Mouse (Mus musculus): ENCODE results near the gene Stil. TPM values are rescaled to one million over a fixed set of nuclear protein-coding genes. Genes with fewer than 3 reads are reported as not detected.
"Not testable (repeated sequence)": the region's sequence is repeated elsewhere in the genome, so short reads cannot be mapped to it uniquely, and the experiment has no call there.

The Stil gene
- 14.2 and 18.1 TPM in 2 replicates for polyA plus RNA-seq (2015; fragmentation: Nextera tagmentation; extraction: Ambion mirVana)

DNA sequence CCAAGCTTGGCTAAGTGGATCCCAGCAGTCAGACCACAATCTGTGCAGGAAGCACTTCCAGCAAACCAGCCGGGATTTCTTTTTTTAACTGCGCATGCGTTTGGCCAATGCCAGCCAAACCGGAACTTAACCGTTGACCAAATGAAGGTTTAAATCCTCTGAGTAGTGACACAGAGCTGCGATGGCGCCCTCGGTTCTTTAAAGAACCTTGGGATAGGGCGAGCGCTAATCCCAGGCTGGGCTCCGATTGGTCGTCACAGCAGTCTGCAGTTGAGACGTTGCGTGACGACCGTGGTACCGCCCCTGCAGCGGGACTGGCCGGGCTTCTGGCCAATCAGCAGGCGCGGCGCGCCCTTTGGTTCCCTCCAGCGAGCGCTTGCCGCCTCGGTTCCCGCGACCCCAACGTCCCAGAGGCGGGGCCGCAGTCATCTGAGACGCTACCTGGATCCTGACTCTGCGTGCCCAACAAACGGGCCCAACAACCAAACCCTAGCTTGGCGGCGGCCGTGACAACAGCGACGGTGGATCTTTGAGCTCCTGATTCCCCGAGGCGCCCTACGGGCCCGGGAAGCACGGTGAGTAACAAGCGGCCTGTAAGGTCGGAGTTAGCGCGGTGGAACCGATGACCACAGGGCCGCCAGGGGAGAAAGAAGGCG lies at the start of gene Stil:
Gene Stil, plus strand, starts transcription at position 387 of the 656 bp plus-strand sequence.
- Histone ChIP-seq H3K27ac (ENCODE audit: low read length) (peak within 1 kb of the TSS; percentile 92), H3K9ac (ENCODE audit: low read length) (peak within 1 kb of the TSS; percentile 71), H3K4me3 (ENCODE audit: low read length) (peak within 1 kb of the TSS; percentile 62), H3K4me1 (replicated peaks; ENCODE audit: control insufficient read depth, insufficient read depth, low read length) (peaks cover 15% of the 10 kb centered on the region), H3K36me3 (ENCODE audit: control insufficient read depth, insufficient read depth, low read length) (peaks cover 11% of the 10 kb centered on the region; the same call in 1 of the 2 replicates), H3K4me2 (ENCODE audit: low read depth, low read length) (peak within 1 kb of the TSS; percentile 75), H3K9me3 (ENCODE audit: control insufficient read depth, low read length) (no peaks in the 10 kb centered on the region), H3K27me3 (ENCODE audit: control insufficient read depth, insufficient read depth, low read depth, low read length) (no peaks in the 10 kb centered on the region)
- under 1% methylated on average over 39 of the region's 52 CpGs for WGBS
- peak; percentile 100 for ATAC-seq (ENCODE audit: low read depth)

DNA sequence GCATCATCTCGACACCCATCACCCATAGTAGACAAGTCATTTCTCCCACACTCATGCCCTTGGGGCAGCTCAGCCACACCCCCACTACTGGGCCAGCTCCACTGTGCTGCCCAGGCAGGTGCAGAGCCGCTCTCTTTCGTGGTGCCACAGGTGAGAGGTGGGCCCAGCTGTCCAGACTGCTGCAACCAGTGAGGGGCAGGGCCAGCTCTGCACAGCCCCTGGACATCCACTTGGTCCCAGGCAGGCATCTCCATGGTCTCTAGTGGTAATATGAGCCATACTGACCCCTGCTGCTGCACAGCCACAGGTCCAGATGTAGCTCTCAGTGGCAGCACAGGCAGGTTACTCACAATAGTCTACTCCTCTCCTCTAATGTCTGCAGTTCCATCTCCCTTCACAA lies 46.8 kb upstream of the Stil start:
- Histone ChIP-seq H3K36me3 (ENCODE audit: control insufficient read depth, insufficient read depth, low read length) (no peaks in the 10 kb centered on the region), H3K4me2 (ENCODE audit: low read depth, low read length) (no peak overlapping the region), H3K4me1 (replicated peaks; ENCODE audit: control insufficient read depth, insufficient read depth, low read length) (no peaks in the 10 kb centered on the region), H3K9me3 (ENCODE audit: control insufficient read depth, low read length) (no peaks in the 10 kb centered on the region), H3K27ac (ENCODE audit: low read length) (no peak overlapping the region), H3K9ac (ENCODE audit: low read length) (no peak overlapping the region), H3K4me3 (ENCODE audit: low read length) (no peak overlapping the region), H3K27me3 (ENCODE audit: control insufficient read depth, insufficient read depth, low read depth, low read length) (no peaks in the 10 kb centered on the region)
- no peak for ATAC-seq (ENCODE audit: low read depth)
- 68% methylated on average over 3 of the region's 3 CpGs for WGBS

DNA sequence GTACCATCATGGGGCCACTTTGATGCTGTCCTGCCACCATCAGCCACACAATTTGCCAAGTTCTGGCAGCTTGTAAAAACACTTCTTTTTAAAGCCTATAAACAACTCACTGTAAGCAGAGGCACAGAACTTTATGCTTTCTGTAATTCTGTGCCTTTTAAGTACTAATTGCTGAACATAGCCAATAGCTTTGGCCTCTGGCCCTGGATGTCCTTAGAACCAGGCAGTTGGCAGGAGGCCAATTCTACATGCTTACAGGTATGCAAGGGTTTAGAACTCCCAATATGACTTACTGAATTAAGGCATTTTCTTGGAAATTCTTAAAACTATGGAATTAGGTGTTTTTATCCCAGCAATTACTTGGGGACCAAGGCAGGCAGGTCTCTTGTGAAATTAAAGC lies 42.6 kb upstream of the Stil start:
- Histone ChIP-seq H3K27ac (ENCODE audit: low read length) (no peak overlapping the region), H3K36me3 (ENCODE audit: control insufficient read depth, insufficient read depth, low read length) (peaks cover 8% of the 10 kb centered on the region; the same call in 1 of the 2 replicates), H3K4me2 (ENCODE audit: low read depth, low read length) (no peak overlapping the region), H3K4me3 (ENCODE audit: low read length) (no peak overlapping the region), H3K4me1 (replicated peaks; ENCODE audit: control insufficient read depth, insufficient read depth, low read length) (no peaks in the 10 kb centered on the region), H3K9ac (ENCODE audit: low read length) (no peak overlapping the region), H3K9me3 (ENCODE audit: control insufficient read depth, low read length) (no peaks in the 10 kb centered on the region), H3K27me3 (ENCODE audit: control insufficient read depth, insufficient read depth, low read depth, low read length) (no peaks in the 10 kb centered on the region)
- no peak for ATAC-seq (ENCODE audit: low read depth)

DNA sequence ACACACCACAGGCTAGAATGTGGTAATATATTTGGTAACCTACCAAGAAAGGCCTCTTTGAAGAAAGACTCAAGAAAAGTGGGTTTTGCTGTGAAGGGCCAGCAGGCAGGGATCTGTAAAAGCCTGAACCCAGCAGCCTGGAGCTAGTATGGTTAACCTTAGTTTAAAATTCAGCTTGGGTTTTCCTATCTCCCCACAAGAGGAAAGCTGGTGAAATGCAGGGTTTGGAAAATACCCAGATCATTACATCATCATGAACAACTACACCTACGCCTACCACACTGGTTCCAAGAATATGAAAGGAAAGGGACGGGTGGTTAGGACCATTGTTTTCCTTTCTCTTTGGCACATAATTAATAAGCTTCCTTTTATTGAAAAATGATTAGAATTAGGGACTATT lies 41.7 kb upstream of the Stil start:
- Histone ChIP-seq H3K4me1 (replicated peaks; ENCODE audit: control insufficient read depth, insufficient read depth, low read length) (no peaks in the 10 kb centered on the region), H3K27ac (ENCODE audit: low read length) (no peak overlapping the region), H3K9me3 (ENCODE audit: control insufficient read depth, low read length) (no peaks in the 10 kb centered on the region), H3K36me3 (ENCODE audit: control insufficient read depth, insufficient read depth, low read length) (peaks cover 11% of the 10 kb centered on the region; the same call in 1 of the 2 replicates), H3K9ac (ENCODE audit: low read length) (no peak overlapping the region), H3K27me3 (ENCODE audit: control insufficient read depth, insufficient read depth, low read depth, low read length) (no peaks in the 10 kb centered on the region), H3K4me2 (ENCODE audit: low read depth, low read length) (no peak overlapping the region), H3K4me3 (ENCODE audit: low read length) (no peak overlapping the region)
- ATAC-seq (ENCODE audit: low read depth) = no peak
- 59% methylated on average over 2 of the region's 2 CpGs for WGBS

GRCm38 (mm10) chr4:114958786-114959185 lies 41.2 kb upstream of the Stil start:
- Histone ChIP-seq H3K27ac (ENCODE audit: low read length) (no peak overlapping the region), H3K4me2 (ENCODE audit: low read depth, low read length) (no peak overlapping the region), H3K9me3 (ENCODE audit: control insufficient read depth, low read length) (no peaks in the 10 kb centered on the region), H3K9ac (ENCODE audit: low read length) (no peak overlapping the region), H3K36me3 (ENCODE audit: control insufficient read depth, insufficient read depth, low read length) (peaks cover 11% of the 10 kb centered on the region; the same call in 1 of the 2 replicates), H3K4me3 (ENCODE audit: low read length) (no peak overlapping the region), H3K4me1 (replicated peaks; ENCODE audit: control insufficient read depth, insufficient read depth, low read length) (no peaks in the 10 kb centered on the region), H3K27me3 (ENCODE audit: control insufficient read depth, insufficient read depth, low read depth, low read length) (no peaks in the 10 kb centered on the region)
- WGBS = 59% methylated on average over 4 of the region's 4 CpGs
- no peak for ATAC-seq (ENCODE audit: low read depth)

- no peaks in the 10 kb centered on the region for H3K4me1 ChIP-seq (replicated peaks; ENCODE audit: control insufficient read depth, insufficient read depth, low read length)
- WGBS = 78% methylated on average over 2 of the region's 2 CpGs
- no peak overlapping the region for H3K9ac ChIP-seq (ENCODE audit: low read length)
- no peak overlapping the region for H3K27ac ChIP-seq (ENCODE audit: low read length)
- peaks cover 12% of the 10 kb centered on the region for H3K36me3 ChIP-seq (ENCODE audit: control insufficient read depth, insufficient read depth, low read length)
- no peaks in the 10 kb centered on the region for H3K9me3 ChIP-seq (ENCODE audit: control insufficient read depth, low read length)
- no peak overlapping the region for H3K4me2 ChIP-seq (ENCODE audit: low read depth, low read length)
- ATAC-seq (ENCODE audit: low read depth) = no peak
- no peaks in the 10 kb centered on the region for H3K27me3 ChIP-seq (ENCODE audit: control insufficient read depth, insufficient read depth, low read depth, low read length)
- H3K4me3 ChIP-seq (ENCODE audit: low read length) = no peak overlapping the region
Observed at GRCm38 (mm10) chr4:114959533-114959932, 40.4 kb upstream of the Stil start.

GRCm38 (mm10) chr4:114960881-114961280 lies 39.1 kb upstream of the Stil start:
- H3K4me2 ChIP-seq (ENCODE audit: low read depth, low read length); H3K4me1 ChIP-seq (replicated peaks; ENCODE audit: control insufficient read depth, insufficient read depth, low read length); H3K27me3 ChIP-seq (ENCODE audit: control insufficient read depth, insufficient read depth, low read depth, low read length); H3K9ac ChIP-seq (ENCODE audit: low read length); H3K9me3 ChIP-seq (ENCODE audit: control insufficient read depth, low read length); H3K4me3 ChIP-seq (ENCODE audit: low read length); ATAC-seq (ENCODE audit: low read depth); H3K27ac ChIP-seq (ENCODE audit: low read length): not testable (repeated sequence)
- peaks cover 21% of the 10 kb centered on the region for H3K36me3 ChIP-seq (ENCODE audit: control insufficient read depth, insufficient read depth, low read length)
- WGBS = 59% methylated on average over 2 of the region's 2 CpGs

GRCm38 (mm10) chr4:114970736-114971135 lies 29.2 kb upstream of the Stil start:
- Histone ChIP-seq H3K36me3 (ENCODE audit: control insufficient read depth, insufficient read depth, low read length) (peaks cover 5% of the 10 kb centered on the region; the same call in 1 of the 2 replicates), H3K4me2 (ENCODE audit: low read depth, low read length) (no peak overlapping the region), H3K9ac (ENCODE audit: low read length) (no peak overlapping the region), H3K4me3 (ENCODE audit: low read length) (no peak overlapping the region), H3K9me3 (ENCODE audit: control insufficient read depth, low read length) (no peaks in the 10 kb centered on the region), H3K4me1 (replicated peaks; ENCODE audit: control insufficient read depth, insufficient read depth, low read length) (peaks cover 5% of the 10 kb centered on the region; the same call in 1 of the 2 replicates), H3K27me3 (ENCODE audit: control insufficient read depth, insufficient read depth, low read depth, low read length) (no peaks in the 10 kb centered on the region), H3K27ac (ENCODE audit: low read length) (no peak overlapping the region)
- 64% methylated on average over 5 of the region's 5 CpGs for WGBS
- ATAC-seq (ENCODE audit: low read depth) = 0 out of 2 replicates have a peak, but pooled peaks have one; percentile 31

DNA sequence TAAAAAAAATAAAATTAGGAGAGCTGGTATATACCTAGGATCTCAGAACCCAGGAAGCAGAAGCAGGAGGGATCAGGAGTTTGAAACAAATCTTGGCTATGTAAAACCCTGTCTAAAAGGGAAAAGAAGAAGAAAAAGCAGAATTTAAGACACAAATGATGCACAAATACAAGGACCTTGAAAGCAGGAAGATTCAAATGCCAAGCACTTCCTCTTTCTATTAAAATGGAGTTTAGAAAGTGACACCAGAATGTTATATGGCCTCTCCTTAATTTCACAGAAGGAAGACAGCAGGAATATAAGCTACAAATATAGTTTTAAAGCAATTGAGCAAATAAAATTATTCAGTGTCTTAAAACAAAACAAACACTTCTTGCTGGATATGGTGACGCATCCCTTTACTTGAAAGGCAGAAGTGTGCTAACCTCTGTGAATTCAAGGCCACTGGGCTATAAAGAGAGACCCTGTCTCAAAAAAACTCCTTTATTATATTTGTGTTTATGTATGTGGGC lies 26.7 kb upstream of the Stil start:
- ATAC-seq (ENCODE audit: low read depth) = no peak
- no peak overlapping the region for H3K27ac ChIP-seq (ENCODE audit: low read length)

More for the DNA sequence above, 26.7 kb upstream of the Stil start:
- WGBS = 83% methylated on average over 1 of the region's 1 CpGs
- H3K9me3 ChIP-seq (ENCODE audit: control insufficient read depth, low read length) = no peaks in the 10 kb centered on the region
- H3K4me3 ChIP-seq (ENCODE audit: low read length) = no peak overlapping the region
- H3K4me2 ChIP-seq (ENCODE audit: low read depth, low read length) = no peak overlapping the region
- H3K36me3 ChIP-seq (ENCODE audit: control insufficient read depth, insufficient read depth, low read length) = peaks cover 3% of the 10 kb centered on the region; the same call in 1 of the 2 replicates
- no peaks in the 10 kb centered on the region for H3K27me3 ChIP-seq (ENCODE audit: control insufficient read depth, insufficient read depth, low read depth, low read length)
- H3K9ac ChIP-seq (ENCODE audit: low read length) = no peak overlapping the region
- H3K4me1 ChIP-seq (replicated peaks; ENCODE audit: control insufficient read depth, insufficient read depth, low read length) = peaks cover 5% of the 10 kb centered on the region; the same call in 1 of the 2 replicates
